Mouse (Mus musculus) megakaryocyte, adult 5-6 weeks (primary cell): Measurements from ENCODE around the gene Nuak2. TPM values are rescaled to one million over a fixed set of nuclear protein-coding genes. Genes with fewer than 3 reads are reported as not detected.
"Not testable (repeated sequence)": the region's sequence is repeated elsewhere in the genome, so short reads cannot be mapped to it uniquely, and the experiment has no call there.

Experiments
- ATAC-seq: 2 replicates; pipeline ENCODE4 v1.8.0; 2016; ENCODE audit warnings: mild to moderate bottlenecking, inconsistent platforms; ENCODE audit not compliant: poor library complexity, severe bottlenecking
- total RNA-seq, 2 experiments: library from RNA; stranded (forward) in 1 of 2; stranded (reverse) in 1 of 2; fragments of 153-499, 151-499 nt in 1 of 2; fragments of 221-1000, 200-1000 nt in 1 of 2; gene quantifications; 2 replicates each; pipeline versions ENCODE4 v1.2.3 to v1.2.4; 2015 to 2017

Gene Nuak2
- total RNA-seq, 2 experiments from 2014 or later: 14.3 to 23.9 TPM

DNA sequence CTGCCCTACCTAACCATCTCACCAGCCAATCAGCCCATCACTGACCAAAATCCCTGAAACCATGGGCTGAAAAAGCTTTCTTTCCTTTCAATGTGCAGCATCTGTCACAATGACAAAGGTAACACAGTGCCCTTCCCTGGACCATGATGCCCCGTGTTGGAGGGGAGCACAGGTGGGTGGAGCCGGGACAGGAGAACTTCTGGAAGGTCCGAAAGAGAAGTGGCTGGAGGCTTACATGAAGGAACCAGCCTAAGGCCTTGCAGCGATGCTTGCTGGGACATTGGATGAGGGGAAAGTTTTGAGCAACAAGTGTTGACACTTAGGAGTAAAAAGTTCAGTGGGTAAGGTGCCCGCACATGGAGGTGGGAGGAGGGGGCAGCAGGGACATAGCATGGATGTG lies 32.5 kb downstream of the Nuak2 start:
- no peak for ATAC-seq

GRCm38 (mm10) chr1:132349049-132349448 lies 33.1 kb downstream of the Nuak2 start:
- not testable (repeated sequence) for ATAC-seq

DNA sequence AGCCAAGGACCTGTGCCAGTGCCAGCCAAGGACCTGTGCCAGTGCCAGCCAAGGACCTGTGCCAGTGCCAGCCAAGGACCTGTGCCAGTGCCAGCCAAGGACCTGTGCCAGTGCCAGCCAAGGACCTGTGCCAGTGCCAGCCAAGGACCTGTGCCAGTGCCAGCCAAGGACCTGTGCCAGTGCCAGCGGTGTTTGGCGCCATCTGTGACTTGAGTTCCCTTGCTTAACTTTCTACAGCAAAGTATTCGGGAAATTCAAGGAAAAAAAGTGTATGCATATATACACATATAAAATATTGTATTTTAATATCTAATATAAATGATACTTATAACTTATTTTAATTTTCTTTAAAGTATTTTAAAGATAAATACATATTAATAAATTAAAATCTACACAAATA lies 33.7 kb downstream of the Nuak2 start:
- not testable (repeated sequence) for ATAC-seq

DNA sequence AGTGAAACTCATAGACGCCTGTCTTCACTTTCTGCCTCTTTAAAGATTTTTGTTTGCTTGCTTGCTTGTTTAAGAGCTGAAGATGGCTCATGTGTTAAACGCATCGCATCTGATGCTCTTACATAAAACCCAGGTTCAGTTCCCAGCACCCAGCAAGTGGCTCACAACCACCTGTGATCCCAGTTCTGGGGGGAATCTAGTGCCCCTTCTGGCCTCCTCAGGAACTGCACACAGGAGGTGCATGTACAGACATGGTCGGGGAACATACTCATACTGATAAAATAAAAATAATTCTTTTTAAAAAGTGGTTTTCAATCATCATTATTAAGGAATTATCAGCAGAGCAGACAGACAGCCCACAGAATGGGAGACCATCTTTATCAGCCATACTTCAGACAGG lies 35.1 kb downstream of the Nuak2 start:
- ATAC-seq: no peak

DNA sequence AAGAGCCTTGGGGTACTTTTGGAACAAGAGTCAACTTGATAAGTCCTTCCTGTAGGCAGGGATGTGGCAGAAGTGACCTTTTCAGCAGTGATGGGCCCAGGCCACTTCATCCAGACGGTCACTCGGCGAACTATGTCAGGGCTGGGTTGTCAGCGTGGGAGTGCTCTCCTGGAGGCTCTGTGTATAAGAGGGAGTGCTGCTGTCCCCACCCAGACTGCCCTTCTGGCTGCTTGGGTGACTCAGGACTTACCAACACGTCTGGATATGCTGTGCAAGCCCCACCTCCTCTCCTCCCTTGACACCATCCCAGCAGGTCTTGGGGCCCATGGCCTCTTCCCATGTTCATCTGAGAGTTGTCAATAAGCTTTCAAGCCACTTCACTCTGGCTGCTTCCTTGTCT lies 37.5 kb downstream of the Nuak2 start:
- no peak for ATAC-seq

DNA sequence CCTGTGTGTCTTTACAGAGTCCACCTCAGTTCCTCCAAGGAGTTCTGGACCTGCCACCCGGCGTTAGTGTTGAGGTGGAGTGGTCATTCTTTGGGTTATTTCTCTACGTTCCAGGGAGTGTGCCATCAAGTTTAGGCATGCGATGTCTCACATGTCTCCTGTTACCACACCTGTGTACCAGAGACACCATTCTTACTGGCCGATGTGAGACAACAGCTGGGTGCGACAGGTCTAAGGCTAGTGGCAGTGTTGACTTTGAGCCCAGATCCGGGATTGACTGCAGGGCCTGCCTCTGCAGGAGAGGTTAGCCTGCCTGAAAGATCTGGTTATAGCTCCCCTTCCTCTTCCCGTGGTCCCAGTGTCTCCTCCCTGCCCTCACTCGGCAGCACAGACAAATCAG lies 38.3 kb downstream of the Nuak2 start:
- ATAC-seq: no peak

DNA sequence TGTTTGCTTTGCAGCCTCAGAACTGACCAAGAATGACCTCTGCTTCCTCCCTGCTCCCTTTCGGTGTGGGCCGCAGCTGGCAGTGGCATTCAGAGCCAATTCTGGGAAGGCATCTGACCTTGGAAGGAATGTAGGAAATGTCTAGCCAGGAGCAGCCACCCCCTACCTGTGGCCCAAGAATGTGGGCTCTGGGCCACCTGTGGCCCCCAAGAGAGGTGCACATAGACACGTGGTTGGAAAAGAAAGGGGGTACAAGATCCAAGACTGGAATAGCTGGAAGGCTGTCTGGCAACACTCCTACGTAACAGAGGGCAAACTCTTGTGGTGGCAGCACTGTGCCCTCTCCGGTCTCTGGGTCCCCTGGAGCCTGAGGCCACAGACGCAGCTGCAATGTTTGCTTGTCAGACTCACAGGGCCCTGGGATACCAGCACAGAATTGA lies 39.3 kb downstream of the Nuak2 start:
- ATAC-seq: no peak

DNA sequence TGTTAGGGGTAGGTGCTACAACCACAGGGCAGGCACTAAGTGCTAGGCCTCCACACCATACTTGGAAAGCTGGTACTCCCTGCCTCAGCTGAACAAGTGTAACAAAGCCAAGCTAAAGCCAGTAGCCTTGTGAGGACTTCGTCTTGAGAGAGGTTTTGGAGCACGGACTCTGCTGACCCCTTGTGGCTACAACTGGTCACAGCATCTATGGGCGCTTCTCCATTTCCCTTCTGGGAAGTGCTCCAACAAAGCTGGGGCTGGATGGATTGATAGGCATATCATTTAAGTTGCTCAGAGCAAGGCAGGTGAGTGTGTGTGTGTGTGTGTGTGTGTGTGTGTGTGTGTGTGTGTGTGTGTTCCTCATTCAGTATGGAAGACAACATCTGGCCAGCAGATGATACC lies 39.9 kb downstream of the Nuak2 start:
- peak; percentile 96 for ATAC-seq

DNA sequence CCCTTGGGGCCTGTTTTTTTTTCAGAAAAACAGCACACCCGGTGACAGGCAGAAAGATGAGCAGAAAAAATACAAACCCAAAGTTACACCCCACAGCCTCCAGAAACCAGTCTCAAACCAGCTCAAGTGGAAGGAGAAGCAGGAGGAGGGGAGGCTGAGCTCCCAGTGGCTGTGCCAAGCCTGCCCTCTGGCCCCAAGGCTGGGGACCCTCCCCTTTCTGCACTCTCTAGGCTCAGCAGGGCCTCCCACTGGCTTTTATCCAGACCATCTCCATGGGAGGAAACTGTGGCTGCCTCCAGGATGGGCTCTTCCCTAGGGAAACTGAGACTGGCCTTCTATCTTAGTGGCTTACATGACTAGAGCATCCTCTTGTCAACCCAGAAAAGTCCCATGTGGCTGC lies 40.9 kb downstream of the Nuak2 start:
- no peak for ATAC-seq

DNA sequence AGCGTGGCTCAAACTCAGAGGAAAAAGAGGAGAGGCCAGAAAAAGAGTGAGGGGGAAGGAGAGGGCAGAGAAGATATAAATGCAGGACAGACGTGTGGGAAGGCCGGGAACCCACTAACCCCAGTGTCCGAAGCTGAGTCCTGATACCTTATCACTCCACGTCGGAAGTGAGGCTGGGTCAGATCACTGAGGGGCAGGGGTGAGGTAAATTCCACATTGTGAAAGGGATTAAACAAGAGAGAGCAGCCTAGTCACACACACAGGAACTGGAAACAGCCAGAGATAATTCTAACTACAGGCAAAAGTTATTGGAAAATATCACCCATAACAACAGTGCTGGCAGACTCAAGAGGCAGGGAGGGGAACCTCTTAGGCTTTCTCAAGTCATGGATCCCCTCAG lies 46.0 kb downstream of the Nuak2 start:
- ATAC-seq: no peak

DNA sequence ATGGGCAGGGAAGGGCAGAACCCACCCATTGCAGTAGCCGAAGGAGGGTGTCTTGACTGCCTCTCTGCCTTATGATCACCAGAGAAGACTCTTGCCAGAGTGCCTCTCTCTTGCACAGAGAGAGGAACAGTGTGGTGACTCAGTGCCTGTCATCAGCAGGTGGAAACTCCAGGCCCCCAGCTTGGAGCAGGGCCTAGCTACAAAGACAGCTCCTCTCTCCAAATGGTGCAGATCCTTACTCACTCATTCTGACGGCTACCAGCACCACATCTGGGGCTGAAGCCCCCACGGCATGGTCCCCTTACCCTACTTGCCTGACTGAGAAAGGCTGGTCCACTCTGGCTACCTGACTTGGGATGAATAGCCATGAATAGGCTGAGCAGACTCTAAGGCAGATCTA lies 48.5 kb downstream of the Nuak2 start:
- ATAC-seq: no peak

DNA sequence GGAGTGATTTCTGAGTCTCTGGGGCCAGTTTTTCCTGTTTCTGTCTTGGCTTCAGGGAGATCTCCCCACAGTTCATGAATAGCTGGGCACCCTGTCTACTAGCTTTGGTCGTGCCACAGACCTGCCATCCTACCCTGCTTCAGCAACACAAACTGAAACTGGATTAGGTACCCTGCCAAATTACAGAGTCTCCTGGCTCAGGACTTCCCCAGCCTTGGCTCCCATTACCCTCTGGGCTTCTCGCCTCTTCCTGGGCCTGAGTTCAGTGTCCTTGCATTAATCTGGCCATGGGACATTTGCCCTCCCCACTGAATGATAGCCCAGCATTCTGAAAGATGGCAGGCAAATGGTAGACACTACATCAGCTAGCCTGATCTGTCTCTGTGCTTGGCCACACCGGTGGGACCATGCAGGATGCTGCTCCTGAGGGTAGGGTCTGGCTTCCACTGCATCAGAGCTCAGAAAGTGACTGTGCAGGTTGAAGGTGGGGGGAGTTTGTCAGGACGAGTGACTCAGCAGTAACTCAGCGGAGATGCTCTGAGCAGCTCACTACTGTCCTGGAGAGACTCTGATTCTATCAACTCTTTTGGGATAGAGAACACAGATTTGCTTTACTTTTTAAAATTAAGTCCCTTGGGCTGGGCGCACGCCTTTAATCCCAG lies 49.1 kb downstream of the Nuak2 start:
- no peak for ATAC-seq

DNA sequence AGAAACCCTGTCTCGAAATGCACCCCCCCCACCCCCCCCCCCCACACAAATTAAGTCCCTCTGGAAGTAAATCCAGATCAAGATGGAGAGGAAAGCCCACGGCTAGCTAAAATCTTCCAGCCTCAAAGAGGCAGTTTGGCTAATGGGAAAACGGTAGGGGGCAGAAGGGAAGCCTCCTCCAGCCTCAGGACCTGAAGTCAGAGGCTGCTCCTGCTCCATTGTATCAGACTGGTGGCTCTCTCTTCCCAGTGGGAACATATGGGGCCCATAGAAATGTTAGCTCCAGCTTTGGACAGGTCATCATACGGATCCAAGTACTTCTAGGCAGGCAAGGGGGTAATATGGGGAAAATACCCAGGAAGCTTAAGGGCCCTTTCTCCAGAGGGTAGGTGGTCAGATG lies 49.7 kb downstream of the Nuak2 start:
- ATAC-seq: no peak

- no peak for ATAC-seq
Observed at GRCm38 (mm10) chr1:132366235-132366634, 50.3 kb downstream of the Nuak2 start.

- no peak for ATAC-seq
Observed at GRCm38 (mm10) chr1:132366937-132367336, 51.0 kb downstream of the Nuak2 start.

- peak; percentile 79 for ATAC-seq
Observed at GRCm38 (mm10) chr1:132367692-132368506, 52.0 kb downstream of the Nuak2 start.

DNA sequence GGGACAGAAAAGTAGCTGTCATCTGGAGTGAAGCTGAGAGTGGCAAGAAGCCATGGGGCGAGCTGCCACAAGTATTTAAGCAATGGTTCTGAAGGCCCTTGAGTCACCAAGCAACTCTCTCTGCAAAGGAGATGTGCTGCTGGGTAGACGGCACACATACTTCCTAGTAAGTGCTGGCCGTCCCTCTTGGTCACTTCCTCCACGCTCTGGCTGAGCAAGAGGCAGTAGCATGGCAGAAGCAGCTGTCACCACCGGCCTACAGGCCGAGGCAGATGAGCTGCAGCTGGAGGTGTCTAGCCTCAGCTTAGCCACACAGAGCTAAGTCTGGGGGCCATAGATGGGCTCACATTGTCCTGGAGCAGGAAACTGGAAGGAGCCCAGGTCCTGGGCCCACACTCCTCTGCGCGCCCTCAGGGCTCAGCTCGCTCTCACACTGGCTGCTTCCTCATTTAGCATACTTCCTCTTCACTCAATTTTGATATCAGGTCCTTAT lies 54.8 kb downstream of the Nuak2 start:
- ATAC-seq: peak; percentile 77

DNA sequence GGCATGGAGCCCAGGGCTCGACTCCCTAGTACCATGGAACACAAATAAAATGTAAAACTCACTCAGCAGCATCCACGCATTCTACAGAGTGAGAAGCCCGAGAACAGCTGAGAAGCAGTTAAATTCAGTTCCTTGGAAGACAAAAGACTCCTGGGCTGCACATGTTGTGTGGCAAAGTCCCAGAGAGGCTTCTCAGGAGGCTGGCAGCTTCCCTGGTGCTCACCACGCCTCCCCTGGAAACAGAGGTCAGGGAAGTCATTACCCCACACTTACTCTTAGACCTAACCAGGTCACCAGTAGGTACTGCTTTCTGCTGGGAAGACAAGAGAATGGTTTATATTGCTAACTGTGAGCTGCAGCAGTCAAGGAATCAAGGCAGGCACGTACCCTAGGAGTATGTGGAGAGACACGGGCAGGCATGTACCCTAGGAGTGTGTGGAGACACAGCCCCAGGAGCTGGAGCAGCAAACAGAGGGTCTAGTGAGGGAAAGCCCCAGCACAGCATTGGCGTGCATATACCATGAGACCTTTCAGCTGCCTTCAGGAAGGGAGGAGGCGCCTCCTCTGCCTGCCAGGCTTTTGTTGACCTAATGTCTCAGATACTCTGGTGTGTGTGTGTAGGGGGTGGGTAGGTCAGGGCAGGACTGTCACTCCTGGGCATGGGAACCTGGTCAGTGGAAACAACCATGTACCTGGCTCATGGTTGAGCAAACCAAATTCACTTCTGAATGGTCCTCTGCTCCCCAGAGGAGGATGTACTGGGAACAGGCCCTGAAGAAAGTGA lies 55.6 kb downstream of the Nuak2 start:
- no peak for ATAC-seq

DNA sequence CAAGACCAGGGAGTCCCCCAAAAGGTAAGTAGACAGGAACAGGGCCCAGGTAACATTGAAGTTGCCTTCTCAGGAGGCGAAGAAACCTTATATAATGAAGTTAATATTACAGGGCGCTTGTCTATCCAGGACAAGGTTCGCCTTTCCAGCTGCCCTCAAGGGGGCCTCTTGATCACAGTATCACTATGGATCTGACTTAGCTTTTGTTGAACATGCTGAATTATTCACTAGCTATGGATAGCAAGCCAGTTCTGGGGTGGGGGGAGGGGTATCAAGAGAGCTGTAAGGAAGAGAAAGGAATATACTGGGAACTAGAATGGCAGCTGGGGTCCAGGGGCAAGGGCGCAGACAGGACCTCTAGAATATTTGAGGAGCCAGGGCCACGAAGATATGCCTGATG lies 56.4 kb downstream of the Nuak2 start:
- ATAC-seq: no peak

DNA sequence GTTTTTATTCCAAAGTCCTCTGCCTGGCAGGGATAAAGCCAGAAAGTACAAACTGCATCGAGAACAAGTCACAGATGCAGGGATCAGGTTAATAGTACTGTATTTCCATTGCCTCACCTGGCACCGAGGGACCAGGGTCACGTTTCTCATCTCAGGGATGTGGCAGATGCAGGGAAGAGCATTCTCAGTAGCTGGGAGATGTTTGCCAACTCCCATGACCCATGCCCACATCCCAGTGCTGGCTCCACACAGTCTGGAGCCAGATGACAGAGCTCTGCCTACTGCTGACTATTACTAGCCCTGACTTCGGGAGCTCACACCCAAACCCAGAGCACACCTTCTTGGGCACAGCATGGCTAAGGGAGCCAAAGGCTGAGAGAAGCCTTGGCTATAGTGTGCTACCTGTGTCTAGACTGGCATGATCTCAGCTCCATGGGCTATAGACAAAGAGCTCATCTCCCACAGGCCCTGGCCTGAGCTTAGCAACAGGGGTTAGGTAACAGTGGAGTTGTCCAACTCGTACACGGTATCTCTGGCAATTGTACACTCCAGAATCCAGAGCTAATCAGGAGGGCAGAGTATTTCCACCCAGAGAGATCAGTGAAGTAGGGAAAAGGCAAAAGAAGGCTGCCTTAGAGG lies 57.1 kb downstream of the Nuak2 start:
- no peak for ATAC-seq
